Mouse (Mus musculus) brain, adult 2 months (tissue): ENCODE measurements around the gene Wdr11.

ENCODE experiments used
- DNase-seq: peaks from one replicate; pipeline ENCODE4 v3.0.0; 2011; ENCODE audit warnings: low read depth, low spot score

Gene Wdr11

GRCm38 (mm10) chr7:129680534-129681210 is 89.0 kb downstream of the Wdr11 start:
- peak; percentile 42 for DNase-seq

GRCm38 (mm10) chr7:129682525-129682924 is 90.9 kb downstream of the Wdr11 start:
- DNase-seq = no peak

GRCm38 (mm10) chr7:129685326-129685725 is 93.7 kb downstream of the Wdr11 start:
- DNase-seq = no peak
